Mouse (Mus musculus) forebrain, embryonic 10.5 days (tissue): ENCODE results near the gene Olfr1052. TPM values are rescaled to one million over a fixed set of nuclear protein-coding genes. Genes with fewer than 3 reads are reported as not detected.
"Not testable (repeated sequence)": the region's sequence is repeated elsewhere in the genome, so short reads cannot be mapped to it uniquely, and the experiment has no call there.

Experiments
- DNase-seq: peaks from one replicate; pipeline ENCODE4 v3.0.0-alpha.2; 2017; ENCODE audit warnings: low spot score; ENCODE audit errors: extremely low spot score
- H3K27ac ChIP-seq: fragments of 300-500 bp; sonication (generic); 2 replicates; pipeline ENCODE4 v1.5.1; 2016; ENCODE audit warnings: mild to moderate bottlenecking
- H3K27me3 ChIP-seq: fragments of 300-500 bp; sonication (generic); 2 replicates; pipeline ENCODE4 v1.6.1; 2016; ENCODE audit warnings: mild to moderate bottlenecking; ENCODE audit not compliant: poor library complexity, severe bottlenecking
- H3K36me3 ChIP-seq: fragments of 300-500 bp; sonication (generic); replicated peaks from 2 replicates; pipeline ENCODE4 v1.6.1; 2016; ENCODE audit warnings: mild to moderate bottlenecking, moderate library complexity
- H3K4me1 ChIP-seq: fragments of 300-500 bp; sonication (generic); 2 replicates; pipeline ENCODE4 v1.6.1; 2016
- H3K4me3 ChIP-seq: fragments of 300-500 bp; sonication (generic); 2 replicates; pipeline ENCODE4 v1.5.1; 2016; ENCODE audit warnings: mild to moderate bottlenecking, moderate library complexity
- H3K9me3 ChIP-seq: fragments of 300-500 bp; sonication (generic); 2 replicates; pipeline ENCODE4 v1.6.1; 2016; ENCODE audit warnings: mild to moderate bottlenecking, moderate library complexity
- WGBS: fragments of 180-500 bp; shearing (Covaris S2); methylation state at CpG from one replicate; pipeline ENCODE4 v1.1.7; 2016; 5-methylcytosine and 5-hydroxymethylcytosine counted together
- polyA plus RNA-seq: library from polyadenylated mRNA; unstranded; fragments of >200 nt; fragmentation: Nextera tagmentation; extraction: Ambion mirVana; gene quantifications from 2 replicates; pipeline ENCODE4 v1.2.1, GENCODE M21; 2016

The Olfr1052 gene
- not detected in 2 replicates for polyA plus RNA-seq

- no peak within 1 kb of the TSS for H3K27ac ChIP-seq
- H3K9me3 ChIP-seq: no peaks in the 10 kb centered on the region
- no peaks in the 10 kb centered on the region for H3K36me3 ChIP-seq
- no peak for DNase-seq
- H3K27me3 ChIP-seq: no peaks in the 10 kb centered on the region
- no peaks in the 10 kb centered on the region for H3K4me1 ChIP-seq
- no peak within 1 kb of the TSS for H3K4me3 ChIP-seq
These were observed at the start of gene Olfr1052 for GRCm38 (mm10) chr2:86292155-86292554. Gene Olfr1052 (plus strand): TSS chr2:86292455.

- not testable (repeated sequence) for H3K27me3 ChIP-seq, H3K4me3 ChIP-seq, H3K27ac ChIP-seq, H3K9me3 ChIP-seq, DNase-seq, H3K36me3 ChIP-seq, H3K4me1 ChIP-seq
These were observed 34.0 kb upstream of the Olfr1052 start, which contains the start of gene Olfr1049 for GRCm38 (mm10) chr2:86258228-86258627. Gene Olfr1049 (minus strand): TSS chr2:86258328.

DNA sequence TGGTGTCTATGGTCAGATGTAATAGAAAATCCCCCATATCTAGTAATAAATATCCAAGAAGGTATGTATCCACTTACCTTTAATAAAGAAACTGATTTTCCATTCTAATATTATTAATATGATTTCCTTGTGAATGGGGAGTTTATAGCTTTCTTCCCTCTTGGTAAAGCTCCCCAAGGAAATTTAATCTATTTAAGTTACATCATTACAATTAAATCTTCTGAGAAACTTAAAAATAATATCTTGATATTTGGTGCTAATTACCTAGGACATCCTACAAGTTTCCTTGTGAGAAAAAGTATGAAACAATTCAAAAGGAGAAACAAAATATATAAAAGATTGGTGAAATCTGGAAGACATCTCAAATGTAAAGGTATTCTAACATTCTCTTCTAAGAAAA lies 13.3 kb upstream of the Olfr1052 start, which contains the start of gene Olfr1051:
Gene Olfr1051 (minus strand): TSS at position 101 of the 400 bp plus-strand sequence.
- H3K27me3 ChIP-seq, H3K4me1 ChIP-seq, H3K4me3 ChIP-seq, H3K9me3 ChIP-seq, H3K36me3 ChIP-seq, H3K27ac ChIP-seq, DNase-seq: not testable (repeated sequence)

DNA sequence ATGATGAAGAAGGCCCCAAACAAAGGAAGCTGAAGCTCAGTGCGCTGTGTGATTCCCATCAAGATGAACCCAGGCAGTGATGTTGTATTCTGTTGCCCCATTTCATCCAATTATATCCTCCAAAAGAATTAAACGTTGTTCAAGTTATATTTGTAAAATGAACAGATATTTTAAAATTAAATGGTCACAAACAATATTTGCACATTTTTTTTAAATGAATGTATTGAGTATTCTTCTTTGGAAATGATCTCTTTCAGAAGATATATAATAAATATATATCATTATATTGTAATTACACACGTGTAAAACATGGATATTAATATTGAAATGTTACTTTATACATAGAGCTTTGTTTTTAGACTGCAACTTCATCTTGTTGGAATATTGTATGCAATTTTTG lies 22.9 kb downstream of the Olfr1052 start, which contains the start of gene Olfr1053:
Gene Olfr1053 (minus strand): TSS at position 101 of the 400 bp plus-strand sequence.
- H3K4me1 ChIP-seq: no peaks in the 10 kb centered on the region
- H3K36me3 ChIP-seq: no peaks in the 10 kb centered on the region
- H3K4me3 ChIP-seq: no peak within 1 kb of the TSS
- H3K27ac ChIP-seq: no peak within 1 kb of the TSS
- H3K9me3 ChIP-seq: no peaks in the 10 kb centered on the region
- no peaks in the 10 kb centered on the region for H3K27me3 ChIP-seq
- WGBS: 66% methylated on average over 3 of the region's 3 CpGs
- DNase-seq: no peak

DNA sequence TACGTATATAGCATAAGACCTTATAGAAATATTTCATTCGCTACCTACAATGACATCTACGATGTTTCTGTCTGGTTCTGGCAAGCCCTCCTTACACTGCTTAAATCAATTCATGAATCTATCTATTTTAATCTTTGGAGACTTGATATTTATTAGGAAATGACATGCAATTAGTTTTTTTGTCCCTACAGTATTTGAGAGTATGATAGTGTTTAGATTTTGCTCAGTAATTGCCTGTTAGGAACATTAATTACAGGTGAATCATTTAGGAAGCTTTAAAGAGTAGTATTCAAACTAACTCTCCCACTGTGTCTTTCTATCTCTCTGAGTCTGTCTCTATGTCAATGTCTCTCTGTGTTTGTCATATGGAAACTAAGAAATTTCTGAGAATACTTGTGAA lies 43.1 kb downstream of the Olfr1052 start, which contains the start of gene Olfr1054:
Gene Olfr1054 (minus strand): TSS at position 101 of the 400 bp plus-strand sequence.
- Histone ChIP-seq H3K36me3 (no peaks in the 10 kb centered on the region), H3K4me3 (no peak within 1 kb of the TSS), H3K27me3 (no peaks in the 10 kb centered on the region), H3K4me1 (no peaks in the 10 kb centered on the region), H3K9me3 (no peaks in the 10 kb centered on the region), H3K27ac (no peak within 1 kb of the TSS)
- no peak for DNase-seq
- WGBS: 97% methylated on average over 3 of the region's 3 CpGs

Other genes starting within 250 kb of the Olfr1052 start
- gene Olfr1034, start 246.6 kb upstream of the Olfr1052 start, polyA plus RNA-seq: not detected in 2 replicates
- gene Olfr1036, start 218.5 kb upstream of the Olfr1052 start, polyA plus RNA-seq: not detected in 2 replicates
- gene Olfr1037, start 205.1 kb upstream of the Olfr1052 start, polyA plus RNA-seq: not detected in 2 replicates
- gene Olfr1039, start 156.5 kb upstream of the Olfr1052 start, polyA plus RNA-seq: not detected in 2 replicates
- not detected in 2 replicates for gene Olfr1040, start 145.7 kb upstream of the Olfr1052 start, polyA plus RNA-seq
- gene Olfr1042, start 130.6 kb upstream of the Olfr1052 start, polyA plus RNA-seq: not detected in 2 replicates
- gene Olfr1043, start 124.9 kb upstream of the Olfr1052 start, polyA plus RNA-seq: not detected in 2 replicates
- not detected in 2 replicates for gene Olfr1044, start 114.6 kb upstream of the Olfr1052 start, polyA plus RNA-seq
- gene Olfr52, start 106.8 kb upstream of the Olfr1052 start, polyA plus RNA-seq: not detected in 2 replicates
- gene Olfr1045, start 89.4 kb upstream of the Olfr1052 start, polyA plus RNA-seq: not detected in 2 replicates
- gene Olfr1046, start 73.1 kb upstream of the Olfr1052 start, polyA plus RNA-seq: not detected in 2 replicates
- not detected in 2 replicates for gene Olfr1047, start 61.1 kb upstream of the Olfr1052 start, polyA plus RNA-seq
- gene Olfr1048, start 52.2 kb upstream of the Olfr1052 start, polyA plus RNA-seq: not detected in 2 replicates
- not detected in 2 replicates for gene Olfr1049, start 34.1 kb upstream of the Olfr1052 start, polyA plus RNA-seq
- gene Olfr1051, start 13.4 kb upstream of the Olfr1052 start, polyA plus RNA-seq: not detected in 2 replicates
- gene Olfr1053, start 22.8 kb downstream of the Olfr1052 start, polyA plus RNA-seq: not detected in 2 replicates
- not detected in 2 replicates for gene Olfr1054, start 43.0 kb downstream of the Olfr1052 start, polyA plus RNA-seq
- gene Olfr1055, start 57.8 kb downstream of the Olfr1052 start, polyA plus RNA-seq: not detected in 2 replicates
- gene Olfr1056, start 70.0 kb downstream of the Olfr1052 start, polyA plus RNA-seq: not detected in 2 replicates
- not detected in 2 replicates for gene Olfr1057, start 85.9 kb downstream of the Olfr1052 start, polyA plus RNA-seq
- gene Olfr1058, start 96.1 kb downstream of the Olfr1052 start, polyA plus RNA-seq: not detected in 2 replicates
- not detected in 2 replicates for gene Olfr1061, start 121.6 kb downstream of the Olfr1052 start, polyA plus RNA-seq
- not detected in 2 replicates for gene Olfr1062, start 134.3 kb downstream of the Olfr1052 start, polyA plus RNA-seq
- gene Olfr1065, start 158.1 kb downstream of the Olfr1052 start, polyA plus RNA-seq: not detected in 2 replicates
- gene Olfr1066, start 163.8 kb downstream of the Olfr1052 start, polyA plus RNA-seq: not detected in 2 replicates
- not detected in 2 replicates for gene Olfr228, start 194.9 kb downstream of the Olfr1052 start, polyA plus RNA-seq
- gene Olfr1076, start 216.0 kb downstream of the Olfr1052 start, polyA plus RNA-seq: not detected in 2 replicates